Mouse (Mus musculus) embryonic stem cell, embryonic (primary cell): ENCODE results near the gene Inpp5b.

Experiments used
- CTCF ChIA-PET, 4 experiments: fragments of 300-600 bp in 2 of 4; fragments of 350-600 bp in 2 of 4; sonication (Branson Sonifier 250); formaldehyde crosslinking; loops; one replicate each; lab custom pipeline; 2022; ENCODE audit warnings: inconsistent platforms in 2 of 4; lab: Charles Lee
- POLR2A ChIA-PET, 4 experiments: fragments of 300-600 bp in 2 of 4; fragments of 350-600 bp in 2 of 4; sonication (Branson Sonifier 250); formaldehyde crosslinking; loops; one replicate each; lab custom pipeline; 2022; ENCODE audit warnings: antibody characterized with exemption in 4 of 4, inconsistent platforms in 1 of 4; lab: Charles Lee

Inpp5b gene

GRCm38 (mm10) chr4:124738013-124738412 is 3.6 kb upstream of the Inpp5b start:
- POLR2A ChIA-PET: interaction anchor here in 3 of 4 experiments (0.9 to 3.4 kb wide), 12 partner anchors 9 to 124 kb away, joined by 3 to 15 read pairs (median 4); partner anchors contain the start of genes Sf3a3 (in 2 of the 3), Maneal (in 1 of the 3) and Mtf1 (in 1 of the 3)
- CTCF ChIA-PET: interaction anchor here in 3 of 4 experiments (0.7 to 2.0 kb wide), 10 partner anchors 22 to 999 kb away, joined by 3 to 7 read pairs (median 3); partner anchors contain the start of genes Sf3a3 (in 1 of the 3) and Utp11 (in 1 of the 3)

DNA sequence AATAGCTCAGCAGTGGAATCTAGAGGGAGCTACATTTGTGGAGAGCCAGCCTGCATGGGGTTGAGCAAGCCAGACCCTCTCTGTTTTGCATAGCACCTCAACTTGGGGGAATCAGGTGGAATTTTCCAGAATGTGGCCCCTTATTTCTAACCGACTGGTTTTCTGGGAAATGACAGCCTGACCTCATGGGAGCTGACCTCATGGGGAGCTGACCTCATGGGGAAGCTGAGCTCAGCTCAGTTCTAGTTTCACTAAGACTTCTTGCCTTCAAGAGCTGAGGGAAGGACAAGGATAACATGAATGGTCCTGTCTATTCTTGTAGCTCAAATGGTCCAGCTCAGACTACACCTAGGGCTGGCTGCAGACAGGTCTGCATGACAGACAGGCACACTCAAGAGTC is 2.9 kb upstream of the Inpp5b start:
- CTCF ChIA-PET: interaction anchor here in 3 of 4 experiments (0.8 to 2.0 kb wide), 5 partner anchors 24 to 1000 kb away, joined by 3 to 7 read pairs (median 4); partner anchors contain the start of genes Sf3a3 (in 1 of the 3) and Utp11 (in 1 of the 3)
- POLR2A ChIA-PET: interaction anchor here in 3 of 4 experiments (0.5 to 2.8 kb wide), 13 partner anchors 8 to 109 kb away, joined by 3 to 15 read pairs (median 4); partner anchors contain the start of gene Sf3a3 (in 1 of the 3)

GRCm38 (mm10) chr4:124742839-124743238 is 1.2 kb downstream of the Inpp5b start:
- ChIA-PET POLR2A (interaction anchor here in 3 of 4 experiments (0.7 to 1.9 kb wide), 8 partner anchors 8 to 90 kb away, joined by 3 to 9 read pairs (median 4); partner anchors contain the start of gene Mtf1 (in 1 of the 3)), CTCF (interaction anchor here in 1 of 4 experiments (1.2 kb wide), 2 partner anchors 49 to 104 kb away, joined by 3 read pairs; partner anchors contain the start of gene Utp11)

- POLR2A ChIA-PET: interaction anchor here in 3 of 4 experiments (0.6 to 2.0 kb wide), 8 partner anchors 8 to 312 kb away, joined by 3 to 5 read pairs (median 4); no protein-coding TSS in a partner anchor
- CTCF ChIA-PET: interaction anchor here in 1 of 4 experiments (0.7 kb wide), 2 partner anchors 19 to 101 kb away, joined by 4 read pairs; no protein-coding TSS in a partner anchor
These were observed 4.9 kb downstream of the Inpp5b start for GRCm38 (mm10) chr4:124746577-124746976.

DNA sequence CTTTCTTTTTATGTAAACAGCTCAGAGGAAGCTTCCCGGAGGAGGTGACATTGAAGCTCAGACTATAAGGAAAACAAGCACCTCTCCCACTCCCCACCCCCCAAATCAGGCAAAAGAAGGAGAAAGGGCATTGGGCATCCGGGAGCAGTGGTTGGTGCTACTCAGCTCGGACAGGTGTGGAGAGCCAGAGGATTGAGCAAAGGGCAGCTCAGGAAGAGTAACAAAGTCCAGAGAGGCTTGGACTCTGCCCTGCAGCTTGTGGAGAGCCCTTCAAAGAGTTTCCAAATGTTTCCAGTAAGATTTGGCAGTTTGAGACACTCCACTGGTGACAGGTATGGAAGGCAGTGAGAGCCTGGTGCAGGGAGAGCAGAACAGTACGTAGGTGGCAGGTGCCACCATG is 6.2 kb downstream of the Inpp5b start:
- ChIA-PET POLR2A (interaction anchor here (0.5 to 2.0 kb wide), 6 partner anchors 9 to 192 kb away, joined by 3 to 5 read pairs (median 4); no protein-coding TSS in a partner anchor), CTCF (interaction anchor here in 2 of 4 experiments (0.6 to 1.4 kb wide), 5 partner anchors 37 to 520 kb away, joined by 3 to 5 read pairs (median 4); partner anchors contain the start of genes Fhl3 (in 1 of the 2) and Mtf1 (in 1 of the 2))

DNA sequence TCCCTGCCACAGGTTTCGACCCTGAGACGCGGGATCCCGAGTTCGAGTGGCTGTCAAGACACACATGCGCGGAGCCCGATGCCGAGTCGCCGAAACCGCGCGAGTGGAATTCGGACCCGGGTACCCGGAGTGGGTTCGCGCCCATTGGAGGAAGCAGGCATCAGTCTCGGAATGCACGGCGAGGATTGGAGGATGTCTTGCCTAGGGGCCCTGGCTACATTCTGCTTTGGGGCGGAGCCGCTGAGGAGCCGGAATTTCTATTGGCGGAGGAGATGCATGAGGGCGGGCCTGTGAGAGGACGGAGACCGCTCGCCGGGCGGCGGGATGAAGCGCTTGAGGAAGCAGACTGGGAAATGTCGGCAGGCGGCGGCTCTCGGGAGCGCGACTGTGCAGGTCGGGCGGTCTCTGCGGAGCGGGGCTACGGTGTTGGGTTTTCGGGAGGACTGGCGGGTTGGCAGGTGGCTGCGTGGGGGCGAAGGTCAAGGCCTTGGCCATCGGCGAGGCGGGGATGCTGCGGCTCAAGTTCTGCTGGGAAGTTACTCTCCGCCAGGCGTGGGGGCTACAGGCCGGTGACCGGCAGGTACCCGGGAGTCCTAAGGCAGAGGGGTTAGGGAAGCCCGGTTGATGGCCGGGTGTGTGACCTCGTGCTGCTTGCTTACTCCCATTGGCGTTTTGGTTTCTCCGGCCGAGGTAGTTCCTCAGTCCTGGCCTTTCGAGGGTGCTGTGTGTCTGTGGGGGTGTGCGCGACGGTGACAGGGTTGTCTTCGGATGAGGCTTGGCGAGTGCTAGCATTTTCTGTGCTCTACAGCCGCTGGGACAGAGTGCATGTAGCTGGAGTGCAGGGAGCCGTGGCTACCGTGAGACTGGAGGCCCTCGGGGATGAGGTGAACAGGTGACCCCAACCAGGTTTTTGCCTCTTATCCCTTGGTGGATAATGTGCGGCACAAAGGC is 9.9 kb downstream of the Inpp5b start:
- ChIA-PET POLR2A (interaction anchor here (0.6 to 2.4 kb wide), 24 partner anchors 8 to 431 kb away, joined by 3 to 10 read pairs (median 3); partner anchors contain the start of genes Inpp5b (in 2 of the 4), Mtf1 (in 1 of the 4), Sf3a3 (in 1 of the 4) and Utp11 (in 1 of the 4)), CTCF (interaction anchor here (0.5 to 1.1 kb wide), 8 partner anchors 14 to 1527 kb away, joined by 3 to 8 read pairs (median 4); partner anchors contain the start of gene Mtf1 (in 2 of the 4))

DNA sequence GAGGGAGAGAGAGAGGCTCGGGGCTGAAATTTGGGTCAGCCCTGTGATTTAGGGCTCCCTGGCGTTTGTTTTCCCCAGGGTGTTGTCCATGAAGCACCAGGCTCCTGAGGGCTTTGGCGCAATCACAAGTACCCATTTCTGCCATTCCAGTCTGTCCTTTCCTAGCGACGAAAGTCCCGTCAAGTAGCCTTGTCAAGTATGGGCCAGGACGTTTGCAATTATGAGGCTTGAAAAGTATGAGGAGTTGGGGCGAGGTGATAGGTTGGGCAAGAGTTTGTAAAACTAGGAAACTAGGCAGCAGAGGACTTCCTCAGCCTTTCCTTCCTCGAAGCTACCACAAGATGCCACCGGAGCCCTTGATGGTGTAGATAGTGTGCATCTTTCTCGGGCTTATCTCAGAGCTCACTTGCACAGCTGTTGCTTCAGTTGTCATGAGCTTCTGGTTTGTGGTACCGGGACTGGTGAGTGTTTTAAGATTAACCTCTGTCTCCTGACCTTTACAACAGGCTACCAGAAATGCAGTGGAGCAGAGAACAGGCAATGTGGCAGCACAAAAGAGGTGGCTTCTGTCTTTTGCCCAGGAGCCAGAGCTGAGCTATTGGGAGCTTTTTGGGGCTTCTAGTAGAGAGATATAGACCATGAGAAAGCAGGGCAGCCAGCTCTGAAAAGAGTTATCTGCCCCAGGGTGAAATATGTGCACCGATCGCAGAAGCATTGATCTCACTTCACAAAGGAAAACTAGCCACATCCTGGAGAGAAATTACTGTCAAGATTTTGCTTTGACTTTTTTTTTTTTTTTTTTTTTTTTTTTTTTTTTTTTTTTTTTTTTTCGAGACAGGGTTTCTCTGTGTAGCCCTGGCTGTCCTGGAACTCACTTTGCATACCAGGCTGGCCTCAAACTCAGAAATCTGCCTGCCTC is 10.9 kb downstream of the Inpp5b start:
- CTCF ChIA-PET: interaction anchor here in 2 of 4 experiments (0.6 to 1.1 kb wide), 2 partner anchors 50 to 52 kb away, joined by 3 to 4 read pairs; partner anchors contain the start of genes Fhl3 (in 1 of the 2) and Mtf1 (in 1 of the 2)
- POLR2A ChIA-PET: interaction anchor here in 3 of 4 experiments (0.6 to 1.6 kb wide), 7 partner anchors 14 to 291 kb away, joined by 3 to 5 read pairs (median 3); partner anchors contain the start of gene Utp11 (in 1 of the 3)

- ChIA-PET POLR2A (interaction anchor here in 2 of 4 experiments (0.6 to 1.2 kb wide), 3 partner anchors 12 to 1521 kb away, joined by 3 to 5 read pairs (median 4); no protein-coding TSS in a partner anchor), CTCF (interaction anchor here in 1 of 4 experiments (0.6 kb wide), 1 partner anchor 103 kb away, joined by 3 read pairs; no protein-coding TSS in a partner anchor)
These were observed 13.9 kb downstream of the Inpp5b start for GRCm38 (mm10) chr4:124755526-124755925.

DNA sequence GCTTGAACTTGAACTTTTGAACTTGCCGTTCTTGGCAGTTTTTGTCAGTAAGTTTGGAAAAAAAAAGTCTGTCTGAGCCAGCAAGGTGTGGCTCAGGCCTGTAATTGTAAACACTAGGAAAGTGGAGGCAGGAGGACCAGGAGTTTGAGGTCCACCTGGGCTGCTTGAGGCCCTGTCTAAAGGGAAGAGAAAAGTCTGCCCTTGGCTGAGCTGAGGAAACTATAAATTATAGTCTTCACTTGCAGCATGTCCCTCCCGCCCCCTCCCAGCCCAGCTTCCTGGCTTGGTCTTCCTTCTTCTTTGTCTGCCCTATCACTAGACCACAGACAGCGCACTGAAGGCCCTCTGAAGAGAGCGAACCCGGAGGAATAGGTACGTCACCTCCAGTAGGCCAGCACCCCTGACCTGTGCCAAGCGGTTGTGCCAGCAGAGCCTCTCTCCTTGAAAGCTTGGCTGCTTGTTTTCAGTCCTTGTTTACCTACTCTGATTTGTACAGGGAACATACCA is 17.7 kb downstream of the Inpp5b start:
- POLR2A ChIA-PET: interaction anchor here in 2 of 4 experiments (0.6 to 1.7 kb wide), 9 partner anchors 8 to 127 kb away, joined by 3 to 8 read pairs (median 5); partner anchors contain the start of genes Fhl3 (in 1 of the 2) and Mtf1 (in 1 of the 2)
- CTCF ChIA-PET: interaction anchor here in 2 of 4 experiments (1.0 to 1.4 kb wide), 3 partner anchors 9 to 45 kb away, joined by 3 to 6 read pairs (median 4); partner anchors contain the start of genes Mtf1 (in 1 of the 2) and Sf3a3 (in 1 of the 2)

- POLR2A ChIA-PET: interaction anchor here in 1 of 4 experiments (1.1 kb wide), 1 partner anchor 103 kb away, joined by 3 read pairs; no protein-coding TSS in a partner anchor
- CTCF ChIA-PET: interaction anchor here in 1 of 4 experiments (0.6 kb wide), 1 partner anchor 659 kb away, joined by 3 read pairs; no protein-coding TSS in a partner anchor
These were observed 19.6 kb downstream of the Inpp5b start for GRCm38 (mm10) chr4:124761201-124761600.

DNA sequence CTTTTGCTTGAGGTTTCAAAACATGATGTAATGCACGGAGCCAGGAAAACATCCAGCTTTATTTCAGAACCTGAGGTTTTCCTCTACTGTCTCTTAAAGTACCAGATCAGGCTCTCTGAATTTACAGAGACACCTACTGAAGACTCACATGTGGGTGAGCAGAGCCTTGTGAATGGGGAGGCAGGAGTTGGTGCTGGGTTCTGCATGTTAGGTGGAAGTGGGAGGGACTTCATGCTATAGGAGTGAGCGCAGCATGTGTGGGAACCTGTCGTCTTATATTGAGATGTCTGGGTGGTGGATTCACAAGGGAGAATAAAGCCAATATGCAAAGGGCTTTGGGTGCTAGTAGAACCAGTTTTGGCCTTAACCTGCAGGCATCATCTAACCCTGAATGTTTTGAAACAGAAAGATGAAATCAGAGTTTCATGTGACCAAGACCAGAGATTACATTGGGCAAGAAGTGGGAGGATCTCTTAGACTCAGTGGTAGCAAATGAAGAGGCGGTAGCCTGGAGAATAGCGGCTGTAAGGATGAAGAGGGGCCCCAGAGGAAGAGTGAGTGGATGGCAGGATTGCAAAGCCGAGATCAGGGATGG is 21.3 kb downstream of the Inpp5b start:
- ChIA-PET POLR2A (interaction anchor here in 1 of 4 experiments (0.6 to 1.0 kb wide), 3 partner anchors 16 to 54 kb away, joined by 3 read pairs; no protein-coding TSS in a partner anchor), CTCF (no interaction called here)

- CTCF ChIA-PET: interaction anchor here in 2 of 4 experiments (0.5 to 1.2 kb wide), 5 partner anchors 12 to 177 kb away, joined by 3 to 4 read pairs (median 3); partner anchors contain the start of gene Mtf1 (in 1 of the 2)
- POLR2A ChIA-PET: interaction anchor here in 3 of 4 experiments (0.9 to 1.6 kb wide), 8 partner anchors 8 to 66 kb away, joined by 3 to 5 read pairs (median 3); no protein-coding TSS in a partner anchor
These were observed 24.3 kb downstream of the Inpp5b start for GRCm38 (mm10) chr4:124765802-124766565.

GRCm38 (mm10) chr4:124766566-124766940 is 24.9 kb downstream of the Inpp5b start:
- CTCF ChIA-PET: interaction anchor here in 1 of 4 experiments (0.9 to 1.2 kb wide), 4 partner anchors 12 to 176 kb away, joined by 3 read pairs; partner anchors contain the start of gene Mtf1
- POLR2A ChIA-PET: interaction anchor here in 3 of 4 experiments (0.9 to 1.6 kb wide), 9 partner anchors 9 to 65 kb away, joined by 3 to 5 read pairs (median 3); no protein-coding TSS in a partner anchor

GRCm38 (mm10) chr4:124768963-124769591 is 27.4 kb downstream of the Inpp5b start:
- CTCF ChIA-PET: interaction anchor here in 1 of 4 experiments (1.2 kb wide), 1 partner anchor 33 kb away, joined by 3 read pairs; the partner anchor contains the start of gene Mtf1
- POLR2A ChIA-PET: interaction anchor here in 1 of 4 experiments (0.7 kb wide), 1 partner anchor 19 kb away, joined by 3 read pairs; no protein-coding TSS in a partner anchor
